Mouse (Mus musculus) gastrocnemius, adult 8-10 months (tissue): ENCODE results near the gene Igdcc4. TPM values are rescaled to one million over a fixed set of nuclear protein-coding genes. Genes with fewer than 3 reads are reported as not detected.
"Not testable (repeated sequence)": the region's sequence is repeated elsewhere in the genome, so short reads cannot be mapped to it uniquely, and the experiment has no call there.

Source experiments
- DNase-seq, 2 experiments: peaks; one replicate each; pipeline ENCODE4 v3.0.0; 2022; ENCODE audit warnings: low spot score in 2 of 2
- total RNA-seq, 4 experiments: library from RNA; stranded (reverse); gene quantifications; 2 replicates each; pipeline ENCODE4 v1.2.4; 2022

The Igdcc4 gene
- 10 to 100 TPM; 28.1 to 32.6 (median 30.4) TPM for total RNA-seq

DNA sequence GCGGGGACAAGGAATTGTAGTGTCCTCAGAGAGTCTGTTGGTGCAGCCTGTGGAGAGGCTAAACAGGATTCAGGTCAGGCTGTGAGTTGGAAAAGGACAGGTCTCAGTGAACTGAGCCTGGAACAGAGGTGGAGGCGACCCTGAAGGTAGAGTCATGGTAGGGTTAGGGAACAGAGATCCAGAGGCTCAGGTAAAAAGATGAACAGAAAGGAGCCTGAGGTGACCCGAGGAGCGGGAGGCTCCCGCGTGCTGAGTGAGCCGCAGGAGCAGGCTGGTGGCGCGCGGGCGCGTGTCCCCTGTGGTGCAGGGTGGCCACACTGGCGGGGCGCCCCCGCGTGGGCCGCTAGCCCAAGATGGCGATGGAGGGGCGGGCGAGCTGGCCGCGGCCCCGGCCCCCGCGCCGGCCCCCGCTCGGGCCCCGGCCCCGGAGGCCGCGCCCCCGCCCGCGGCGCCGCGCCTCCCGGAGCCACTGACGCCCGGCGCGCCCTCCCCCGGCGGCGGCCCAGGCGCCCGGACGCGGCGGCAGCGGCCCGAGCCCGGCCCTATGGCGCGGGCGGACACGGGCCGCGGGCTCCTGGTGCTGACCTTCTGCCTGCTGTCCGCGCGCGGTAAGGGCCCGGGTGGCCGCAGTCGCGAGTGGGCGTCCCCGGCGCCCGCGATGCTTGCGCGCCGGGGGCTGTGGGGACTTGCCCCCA lies at the start of gene Igdcc4:
TSS of gene Igdcc4 (plus strand) at position 496 of the 695 bp plus-strand sequence.
- DNase-seq = peak; percentile 15 to 39

DNA sequence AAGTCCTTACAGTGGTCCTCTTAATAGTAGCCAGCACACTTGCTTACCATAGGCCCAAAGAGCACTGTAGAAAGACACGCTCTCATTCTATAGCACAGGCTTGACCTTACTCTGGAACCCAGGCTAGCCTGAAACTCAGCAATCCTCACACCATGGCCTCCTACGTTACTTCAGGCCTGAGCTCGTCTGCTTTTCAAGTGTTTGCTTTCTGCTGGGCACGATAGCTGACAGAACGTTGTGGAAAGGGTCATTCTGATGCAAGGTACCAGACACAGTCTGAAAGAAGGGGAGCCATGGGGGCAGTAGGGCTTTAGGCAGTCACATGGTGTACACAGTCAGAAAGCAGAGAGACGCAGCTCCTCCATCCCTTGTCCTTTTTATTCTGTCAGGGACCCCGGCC lies 37.0 kb upstream of the Igdcc4 start:
- DNase-seq = no peak

GRCm38 (mm10) chr9:65070587-65070986 lies 30.7 kb upstream of the Igdcc4 start:
- no peak for DNase-seq

DNA sequence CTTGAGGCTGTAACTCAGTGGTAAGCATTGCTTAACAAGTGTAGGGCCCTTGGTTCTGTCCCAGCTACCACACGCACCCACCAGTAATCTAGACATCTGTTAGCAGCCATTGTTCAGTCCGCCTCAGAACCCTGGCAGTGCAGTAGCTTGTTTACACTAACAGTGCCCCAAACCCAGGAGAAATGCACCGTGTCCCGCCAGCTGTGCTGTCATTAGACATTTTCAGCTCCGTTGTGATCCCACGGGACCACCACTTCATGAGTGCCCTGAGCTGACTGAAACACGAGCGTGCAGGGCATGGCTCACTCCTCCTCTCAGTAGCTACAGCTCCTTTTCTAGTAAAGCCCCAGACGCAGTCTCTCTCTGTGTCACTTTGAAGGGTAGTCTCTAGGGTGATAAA lies 27.7 kb upstream of the Igdcc4 start:
- no peak for DNase-seq

DNA sequence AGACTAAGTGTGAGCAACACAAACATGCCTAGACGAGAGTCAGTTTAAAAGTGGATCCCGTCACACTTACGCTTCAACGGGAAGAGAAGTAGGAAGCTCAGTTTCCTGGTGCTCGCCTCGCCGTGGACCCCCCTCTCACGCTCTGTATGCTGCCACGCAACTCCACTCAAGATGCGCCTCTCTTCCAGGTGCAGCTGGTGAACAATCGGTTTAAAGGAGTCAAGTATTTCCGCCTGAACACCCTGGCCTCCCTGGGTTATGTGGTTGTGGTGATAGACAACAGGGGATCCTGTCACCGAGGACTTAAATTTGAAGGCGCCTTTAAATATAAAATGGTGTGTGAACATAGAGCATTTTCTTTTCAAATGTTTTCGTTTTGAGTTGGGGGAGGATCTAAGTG lies 27.0 kb upstream of the Igdcc4 start:
- no peak for DNase-seq

DNA sequence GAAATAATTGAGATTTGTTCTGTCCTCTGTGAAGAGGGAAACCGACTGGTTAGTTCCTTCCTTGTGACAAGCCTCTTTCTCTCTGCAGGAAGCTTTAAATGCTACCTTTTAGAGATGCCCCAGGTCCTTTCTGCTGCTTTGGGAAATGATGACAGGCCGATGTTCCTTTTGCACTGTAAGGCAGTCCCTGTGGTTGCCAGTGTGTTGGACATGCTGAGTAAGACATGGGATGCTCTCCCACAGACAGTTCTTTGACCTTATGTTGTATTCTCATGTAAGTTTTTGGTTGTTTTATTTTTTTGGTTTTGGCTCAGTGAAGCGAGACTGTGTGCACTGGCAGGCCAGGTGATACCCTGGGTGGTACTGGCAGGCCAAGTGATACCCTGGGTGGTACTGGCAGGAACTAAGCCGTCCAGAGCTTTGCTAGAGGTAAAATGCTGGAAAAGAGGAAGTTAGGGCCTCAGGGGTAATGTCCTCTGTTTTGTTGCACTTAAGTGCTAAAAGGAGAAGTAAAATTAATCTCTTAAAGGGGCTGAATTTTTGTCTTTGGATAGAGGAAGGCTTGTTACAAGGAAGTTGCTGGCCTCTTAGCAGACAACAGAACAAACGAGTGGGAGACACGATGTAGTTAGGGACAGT lies 26.3 kb upstream of the Igdcc4 start:
- no peak for DNase-seq

DNA sequence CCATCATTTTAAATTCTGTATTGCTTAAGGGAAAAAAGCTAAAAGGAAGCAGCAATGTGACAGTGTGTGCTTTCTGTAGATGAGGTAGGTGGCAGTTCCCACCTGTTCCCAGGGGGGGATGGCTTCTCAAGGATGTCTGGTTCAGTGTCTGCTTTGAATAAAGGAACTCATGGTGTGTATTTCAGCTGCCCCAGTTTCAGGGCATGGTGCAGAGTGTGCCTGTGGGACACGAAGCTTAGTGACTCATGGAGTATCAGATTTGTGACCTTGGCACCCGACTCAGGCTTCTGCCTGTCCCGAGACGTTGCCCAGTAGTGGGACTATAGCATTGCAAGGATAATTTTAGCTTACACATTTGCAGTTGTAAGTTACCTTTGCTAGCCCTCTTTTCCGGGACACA lies 23.8 kb upstream of the Igdcc4 start:
- DNase-seq = peak; percentile 79 to 82

- not testable (repeated sequence) for DNase-seq
Measured at GRCm38 (mm10) chr9:65080141-65080540, 21.1 kb upstream of the Igdcc4 start.

GRCm38 (mm10) chr9:65083075-65083765 lies 18.1 kb upstream of the Igdcc4 start:
- no peak for DNase-seq

DNA sequence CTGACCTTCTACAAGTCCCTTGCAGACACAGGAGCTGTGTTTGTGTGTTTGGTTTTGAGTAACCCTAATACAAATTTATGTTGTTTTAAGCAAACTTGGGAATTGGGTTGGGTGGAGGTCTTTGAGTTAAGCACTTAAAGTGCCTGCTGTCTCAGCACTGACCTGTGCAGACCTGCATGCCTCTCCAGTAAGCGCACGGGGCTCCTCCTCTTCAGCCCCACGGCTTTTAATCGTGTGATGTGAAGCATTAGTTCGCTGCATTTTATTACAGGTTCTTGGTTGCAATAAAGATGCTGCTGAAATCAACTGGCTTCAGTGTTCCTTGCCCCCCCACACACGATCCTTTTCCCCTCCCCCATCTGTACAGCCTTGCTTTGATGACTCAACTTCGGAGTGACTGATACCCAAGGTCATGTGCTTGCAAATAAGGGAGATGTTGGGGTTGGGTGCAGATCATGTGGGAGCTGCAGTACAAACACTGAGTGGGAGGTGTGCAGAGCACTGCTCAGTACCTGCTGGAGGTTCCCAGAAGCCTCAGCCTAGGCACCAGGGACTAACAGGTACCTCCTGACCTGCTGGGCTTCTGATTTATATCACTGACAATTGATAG lies 17.0 kb upstream of the Igdcc4 start:
- DNase-seq = no peak

DNA sequence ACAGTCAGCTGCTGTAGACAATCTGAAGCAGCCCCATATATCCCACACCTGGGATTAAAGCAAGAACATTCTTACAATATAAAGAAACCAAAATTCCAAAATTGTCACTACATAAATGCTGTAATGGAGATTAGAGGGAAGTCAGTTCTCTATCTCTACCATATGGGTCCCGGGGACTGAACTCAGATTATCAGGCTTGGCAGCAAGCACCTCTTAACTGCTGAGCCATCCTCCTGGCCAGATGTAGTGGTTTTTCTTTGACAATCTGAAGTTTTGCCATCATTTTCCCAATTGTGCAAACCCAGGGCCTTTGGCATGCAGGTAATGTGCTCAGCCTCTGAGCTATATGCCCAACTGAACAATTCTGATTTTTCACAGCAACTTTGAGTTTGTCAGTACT lies 16.0 kb upstream of the Igdcc4 start:
- no peak for DNase-seq

- no peak for DNase-seq
Measured at GRCm38 (mm10) chr9:65086801-65087200, 14.5 kb upstream of the Igdcc4 start.

- DNase-seq = no peak
Measured at GRCm38 (mm10) chr9:65087490-65087889, 13.8 kb upstream of the Igdcc4 start.

- DNase-seq = peak; percentile 58 to 70
Measured at GRCm38 (mm10) chr9:65094237-65094636, 7.0 kb upstream of the Igdcc4 start.

GRCm38 (mm10) chr9:65101686-65102376 lies 545 bp downstream of the Igdcc4 start:
- DNase-seq = peak; percentile 27 to 40

DNA sequence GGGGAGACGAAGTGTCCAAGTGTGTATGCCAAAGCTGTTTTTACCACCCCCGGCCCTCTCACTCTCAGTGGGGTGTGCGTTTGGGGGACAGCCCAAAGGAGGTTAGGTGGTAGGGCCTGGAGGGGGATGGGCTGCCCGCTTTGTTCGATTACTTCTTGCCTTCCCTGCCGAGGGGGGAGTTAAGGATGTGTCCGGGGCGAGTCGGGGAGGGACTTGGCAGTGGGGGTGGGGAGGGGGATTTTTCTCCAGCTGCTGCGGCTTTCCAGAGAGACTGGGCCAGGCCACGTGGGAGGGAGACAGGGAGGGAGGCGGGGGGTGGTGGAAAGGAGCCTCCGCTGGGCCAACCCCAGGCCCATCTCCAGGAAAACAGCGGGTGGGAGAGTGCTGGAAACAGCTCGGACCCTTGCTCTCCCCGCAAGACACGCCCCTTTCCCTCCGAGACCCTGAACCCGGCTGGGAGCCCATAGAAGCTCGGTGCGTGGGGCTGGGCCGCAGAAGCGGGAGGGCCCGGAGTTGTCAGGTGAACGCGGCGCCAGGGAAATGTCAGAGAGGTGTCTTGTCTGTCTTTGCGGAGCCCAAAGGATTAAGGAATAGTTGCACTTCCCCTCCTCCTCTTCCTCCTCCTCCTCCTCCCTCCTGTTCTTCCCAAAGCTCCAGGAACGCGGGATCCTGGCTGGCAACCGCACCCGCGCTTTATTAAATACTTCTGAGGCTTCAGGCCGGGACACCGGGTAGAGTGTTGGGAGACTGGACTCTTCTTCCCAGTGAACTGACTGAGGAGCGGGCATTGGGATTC lies 1.3 kb downstream of the Igdcc4 start:
- DNase-seq = no peak

DNA sequence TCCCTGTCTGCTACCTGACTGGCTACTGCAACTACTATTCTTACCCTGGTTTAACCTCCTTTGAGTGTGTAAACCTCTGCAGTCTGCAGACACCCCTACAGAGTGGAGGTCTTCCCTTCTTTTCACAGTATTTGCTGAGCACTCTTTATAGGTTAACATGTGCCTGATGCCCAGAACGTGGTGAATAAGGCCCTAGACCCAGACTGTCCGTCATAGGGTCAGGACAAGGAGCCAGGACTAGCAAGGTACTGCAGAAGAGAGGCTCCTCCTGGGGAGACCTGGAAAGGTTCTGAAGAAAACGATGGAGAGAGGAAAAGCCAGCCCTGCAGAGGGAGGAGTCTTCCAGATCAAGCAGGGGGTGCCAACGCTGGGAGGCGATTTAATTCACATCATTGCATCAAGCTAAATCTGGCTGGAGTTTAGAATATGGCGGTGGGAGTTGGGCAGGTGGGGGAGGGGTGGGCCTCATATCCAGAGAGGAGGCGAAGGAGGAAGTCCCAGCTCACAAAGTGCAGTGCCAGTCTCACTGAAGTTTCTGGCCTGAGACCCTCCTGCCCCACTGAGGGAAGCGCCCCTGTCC lies 2.0 kb downstream of the Igdcc4 start:
- no peak for DNase-seq

DNA sequence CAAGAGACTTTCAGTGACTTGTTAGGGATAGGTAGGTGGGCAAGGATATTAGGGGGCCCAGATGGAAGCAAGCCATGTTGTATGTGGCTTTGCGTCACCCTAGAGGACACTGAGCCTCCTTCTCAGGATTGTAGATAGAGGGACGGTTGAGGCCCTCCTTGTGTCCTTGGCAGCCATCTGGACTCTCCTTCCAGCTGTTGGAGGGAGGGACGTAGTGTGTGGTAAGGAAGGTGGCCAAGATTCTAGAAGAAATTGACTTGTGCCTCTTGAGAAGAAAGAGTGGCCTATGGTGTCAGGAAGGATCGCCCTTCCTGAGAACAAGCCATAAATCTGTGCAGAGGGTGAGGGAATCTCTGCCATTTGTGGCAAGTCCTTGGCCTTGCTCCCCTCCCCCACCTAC lies 5.5 kb downstream of the Igdcc4 start:
- DNase-seq = no peak

DNA sequence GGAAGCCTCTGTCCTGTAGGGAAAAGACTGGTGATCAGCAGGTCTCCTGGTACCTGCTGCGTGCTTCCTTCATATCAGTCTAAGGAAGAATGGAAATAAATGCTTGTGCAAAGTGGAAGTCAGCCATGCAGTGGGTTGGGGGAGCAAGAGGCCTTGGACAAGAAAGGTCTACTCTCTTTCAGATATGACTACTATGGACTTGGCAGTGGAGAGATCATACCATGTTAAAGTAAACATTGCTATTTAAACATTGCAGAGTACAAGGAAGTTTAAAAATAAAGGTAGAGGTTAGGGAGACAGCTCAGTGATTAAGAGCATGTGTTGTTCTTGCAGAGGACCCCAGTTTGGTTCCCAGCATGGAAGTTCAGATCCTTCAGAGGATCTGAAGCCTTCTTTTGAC lies 6.6 kb downstream of the Igdcc4 start:
- no peak for DNase-seq
